Mouse (Mus musculus) erythroblast, embryonic 14.5 days (primary cell): ENCODE results near the gene Upk1a. TPM values are rescaled to one million over a fixed set of nuclear protein-coding genes. Genes with fewer than 3 reads are reported as not detected.

Source experiments
- H3K27me3 ChIP-seq: 2 replicates; pipeline ENCODE4 v1.6.1; 2012; ENCODE audit warnings: inconsistent platforms; ENCODE audit not compliant: control insufficient read depth
- H3K36me3 ChIP-seq: 2 replicates; pipeline ENCODE4 v1.6.1; 2012; ENCODE audit warnings: mild to moderate bottlenecking, inconsistent platforms; ENCODE audit not compliant: control insufficient read depth
- H3K4me1 ChIP-seq: 2 replicates; pipeline ENCODE4 v1.6.1; 2012; ENCODE audit warnings: inconsistent platforms; ENCODE audit not compliant: control insufficient read depth
- H3K4me3 ChIP-seq: replicated peaks from 2 replicates; pipeline ENCODE3; 2012; ENCODE audit warnings: moderate library complexity, mild to moderate bottlenecking, inconsistent platforms
- H3K9me3 ChIP-seq: 2 replicates; pipeline ENCODE4 v1.6.1; 2012; ENCODE audit warnings: low read length, inconsistent platforms, mixed read lengths; ENCODE audit not compliant: control insufficient read depth
- GATA1 ChIP-seq: IDR thresholded peaks from 2 replicates; pipeline ENCODE4 v1.6.1; 2012; ENCODE audit warnings: low read length, inconsistent platforms, mixed read lengths
- TAL1 ChIP-seq: IDR thresholded peaks from 3 replicates; pipeline ENCODE4 v1.6.1; 2012; ENCODE audit warnings: low read length, inconsistent platforms, mixed read lengths
- polyA plus RNA-seq: library from polyadenylated mRNA; stranded (reverse); fragments of >175 nt; gene quantifications from 2 replicates; pipeline ENCODE4 v1.2.3, GENCODE M21; 2012

Gene Upk1a
- 0.10 and 0.14 TPM in 2 replicates for polyA plus RNA-seq

DNA sequence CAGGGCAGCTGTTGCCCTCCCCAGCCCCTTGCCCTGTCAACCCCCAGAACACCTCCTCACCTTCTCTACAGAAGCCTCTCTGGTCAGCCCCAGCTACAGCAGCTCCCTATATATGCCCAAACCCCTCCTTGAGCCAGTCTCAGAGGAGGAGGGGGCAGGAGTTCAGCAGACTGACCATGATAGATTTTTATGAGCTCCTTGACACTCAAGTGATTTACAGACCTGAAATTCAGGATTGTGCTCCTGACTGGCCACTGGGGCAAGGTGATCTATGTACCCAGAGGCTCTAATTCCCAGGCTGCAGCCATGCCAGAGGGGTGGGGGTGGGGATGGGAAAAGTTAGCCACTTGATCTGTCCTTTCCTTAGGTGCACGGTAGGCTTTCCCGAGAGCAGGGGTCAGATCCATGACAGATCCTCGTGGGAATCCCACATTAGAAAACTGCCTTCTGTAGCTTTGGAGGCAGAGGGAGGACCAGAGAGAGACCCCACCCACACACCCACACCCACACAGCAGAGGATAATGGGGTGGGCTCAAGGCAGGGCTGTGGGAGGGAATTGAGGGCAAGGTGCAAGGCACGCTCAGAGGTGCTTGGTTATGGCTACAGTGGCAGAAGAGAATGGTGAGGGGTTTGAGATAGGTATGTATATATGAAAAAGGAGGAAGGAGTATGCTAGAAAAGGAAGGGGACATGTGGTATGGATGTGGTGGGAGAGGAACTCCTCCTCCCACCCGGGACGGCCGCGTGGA is at the start of gene Upk1a:
TSS of gene Upk1a (minus strand) at position 194 of the 749 bp plus-strand sequence.
- H3K4me3 ChIP-seq = no peak within 1 kb of the TSS
- no peak for TF ChIP-seq TAL1
- no peak for TF ChIP-seq GATA1

DNA sequence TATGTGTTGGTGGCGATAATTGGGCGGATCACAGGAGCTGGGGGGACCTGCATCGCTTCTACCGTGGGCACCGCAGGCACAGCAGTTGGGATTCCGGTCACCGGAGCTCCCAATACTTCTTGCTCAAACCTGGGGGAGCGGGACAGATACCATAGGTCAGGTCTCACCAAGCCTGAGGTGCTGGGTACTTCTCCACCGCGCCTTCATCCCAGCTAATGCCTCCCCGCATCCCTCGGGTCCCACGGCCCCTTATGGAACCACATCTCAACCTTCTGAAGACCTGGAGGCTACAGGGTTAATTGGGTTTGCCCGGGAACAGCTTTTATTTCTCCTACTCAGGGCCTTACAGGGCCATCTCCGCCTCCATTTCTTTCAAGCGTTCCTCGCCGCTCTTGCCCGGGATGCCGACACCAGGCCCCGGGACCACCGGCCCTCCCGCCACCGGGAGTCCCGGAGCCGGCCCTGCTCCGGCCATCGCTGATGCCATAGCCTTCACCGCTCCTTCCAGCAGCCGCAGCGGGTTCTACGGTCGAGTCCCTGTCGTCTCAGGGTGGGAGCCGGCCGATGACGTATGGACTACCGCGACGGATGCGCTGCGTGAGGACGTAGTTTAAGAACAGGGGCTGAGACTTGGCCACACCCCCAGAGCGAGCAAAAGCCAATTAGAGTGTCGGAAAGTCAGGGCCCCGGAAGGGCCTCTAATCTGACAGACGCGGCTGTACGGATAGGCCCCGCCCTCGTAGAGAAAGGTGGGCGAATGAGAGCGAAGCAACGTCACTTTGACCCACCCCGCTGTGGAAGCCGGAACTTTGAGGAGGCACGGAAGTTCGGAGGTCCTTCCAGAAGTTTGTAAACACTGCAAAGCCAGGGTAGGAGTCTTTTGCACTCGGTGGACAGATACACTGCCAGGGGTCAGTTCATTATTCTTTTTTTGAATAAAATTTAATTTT is 37.2 kb upstream of the Upk1a start, which contains the start of gene Rbm42:
TSS of gene Rbm42 (minus strand) at position 727 of the 950 bp plus-strand sequence.
- Histone ChIP-seq H3K4me1 (peaks cover 18% of the 10 kb centered on the region), H3K36me3 (peaks cover 73% of the 10 kb centered on the region), H3K9me3 (no peaks in the 10 kb centered on the region), H3K27me3 (no peaks in the 10 kb centered on the region), H3K4me3 (peak within 1 kb of the TSS; percentile 95)
- TF ChIP-seq TAL1 = no peak

More for the DNA sequence above, at the start of gene Upk1a:
- Histone ChIP-seq H3K36me3 (peaks cover 20% of the 10 kb centered on the region), H3K9me3 (no peaks in the 10 kb centered on the region), H3K4me1 (peaks cover 15% of the 10 kb centered on the region), H3K27me3 (no peaks in the 10 kb centered on the region; the same call in 1 of the 2 replicates)

DNA sequence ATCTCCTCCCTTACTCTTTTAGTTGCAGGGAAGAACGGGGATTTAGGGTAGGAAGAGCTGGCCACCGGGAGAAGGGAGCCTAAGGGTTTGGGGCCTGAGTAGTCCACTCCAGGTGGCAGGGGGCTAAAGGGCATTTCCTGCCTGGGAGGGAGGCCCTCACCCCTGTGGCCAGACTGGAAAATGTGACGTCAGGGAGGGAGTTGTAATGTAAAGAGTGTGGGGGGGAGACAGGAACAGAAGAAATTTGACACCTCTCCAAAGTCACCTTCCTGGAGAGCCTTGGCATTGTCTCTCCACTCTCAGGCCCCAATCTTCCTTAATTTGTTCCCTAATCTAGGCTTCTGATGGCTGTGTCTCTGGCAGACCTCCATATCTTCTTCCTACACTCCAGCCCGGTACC is 26.4 kb upstream of the Upk1a start:
- no peak overlapping the region for H3K4me3 ChIP-seq
- peaks cover 2% of the 10 kb centered on the region; the same call in 1 of the 2 replicates for H3K9me3 ChIP-seq
- peaks cover 37% of the 10 kb centered on the region for H3K27me3 ChIP-seq
- TF ChIP-seq TAL1 (no peak), GATA1 (no peak)
- peaks cover 7% of the 10 kb centered on the region for H3K4me1 ChIP-seq
- H3K36me3 ChIP-seq = peaks cover 41% of the 10 kb centered on the region

DNA sequence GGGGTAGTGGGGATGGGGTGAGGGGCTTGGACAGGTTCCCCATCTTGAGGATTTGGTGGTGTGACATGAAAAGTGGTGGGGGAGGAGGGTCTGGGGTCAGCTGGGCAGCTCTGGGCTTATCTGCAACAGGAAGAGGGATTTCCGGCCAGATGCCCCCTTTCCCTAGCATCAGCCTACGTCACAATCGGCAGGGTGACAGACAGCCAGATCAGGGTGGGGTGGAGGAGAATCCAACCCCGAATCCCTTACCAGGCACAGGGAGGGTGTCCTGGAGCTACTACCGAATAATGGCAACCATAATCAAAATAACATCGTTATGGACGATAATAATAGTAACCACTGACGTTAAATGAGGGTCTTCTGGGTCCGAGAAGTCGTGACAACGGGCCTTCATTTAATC is 23.7 kb upstream of the Upk1a start:
- Histone ChIP-seq H3K9me3 (peaks cover 2% of the 10 kb centered on the region; the same call in 1 of the 2 replicates), H3K4me1 (peaks cover 7% of the 10 kb centered on the region), H3K4me3 (no peak overlapping the region), H3K36me3 (peaks cover 15% of the 10 kb centered on the region), H3K27me3 (peaks cover 63% of the 10 kb centered on the region)
- TF ChIP-seq TAL1 = no peak
- no peak for TF ChIP-seq GATA1

DNA sequence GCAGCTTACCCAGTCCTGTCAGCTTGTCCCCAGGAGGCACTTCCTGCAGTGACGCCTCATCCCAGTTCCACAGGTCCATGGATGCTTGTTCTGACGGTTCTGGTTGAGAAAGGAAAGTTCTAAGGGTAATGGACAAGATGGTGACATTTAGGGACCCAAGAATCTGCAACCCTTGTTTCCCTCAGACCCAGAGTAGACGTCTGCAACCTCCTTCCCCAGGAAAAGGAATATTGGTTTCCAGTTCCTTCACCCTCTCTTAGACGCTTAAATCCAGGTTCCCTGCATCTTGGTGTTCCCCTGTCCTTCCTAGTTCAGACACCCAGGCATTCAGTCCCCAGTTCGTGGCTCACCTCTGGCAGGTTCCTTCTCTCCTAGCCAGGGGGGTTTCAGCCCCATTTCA is 23.1 kb upstream of the Upk1a start, which contains the start of gene Etv2:
TSS of gene Etv2 (minus strand) at position 101 of the 400 bp plus-strand sequence.
- H3K9me3 ChIP-seq = peaks cover 2% of the 10 kb centered on the region; the same call in 1 of the 2 replicates
- peaks cover 7% of the 10 kb centered on the region for H3K4me1 ChIP-seq
- TF ChIP-seq TAL1 (no peak), GATA1 (no peak)
- H3K27me3 ChIP-seq = peaks cover 69% of the 10 kb centered on the region
- no peak within 1 kb of the TSS for H3K4me3 ChIP-seq
- H3K36me3 ChIP-seq = peaks cover 9% of the 10 kb centered on the region

DNA sequence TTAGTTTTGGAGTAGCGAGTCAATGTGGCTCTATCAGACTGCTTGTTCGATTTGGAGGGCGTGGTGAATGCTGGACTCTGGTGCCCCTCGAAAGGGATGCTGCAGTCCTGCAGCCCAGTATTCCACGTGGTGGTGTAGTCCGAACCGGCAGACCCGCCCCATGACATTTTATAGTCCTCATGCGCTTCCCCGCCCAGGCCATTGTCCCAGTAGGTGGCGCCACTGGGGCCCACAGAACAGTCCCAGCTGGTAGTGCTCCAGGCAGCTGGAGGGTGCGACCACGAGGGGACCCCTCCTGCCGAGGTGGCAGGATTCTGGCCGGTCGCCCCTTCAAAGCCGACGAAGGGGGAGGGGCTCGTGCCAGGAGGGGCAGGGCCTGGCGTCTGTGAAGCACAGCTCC is 22.0 kb upstream of the Upk1a start:
- Histone ChIP-seq H3K4me1 (peaks cover 7% of the 10 kb centered on the region), H3K36me3 (no peaks in the 10 kb centered on the region), H3K27me3 (peaks cover 81% of the 10 kb centered on the region), H3K4me3 (no peak overlapping the region), H3K9me3 (peaks cover 2% of the 10 kb centered on the region; the same call in 1 of the 2 replicates)
- TF ChIP-seq GATA1 (no peak), TAL1 (no peak)

DNA sequence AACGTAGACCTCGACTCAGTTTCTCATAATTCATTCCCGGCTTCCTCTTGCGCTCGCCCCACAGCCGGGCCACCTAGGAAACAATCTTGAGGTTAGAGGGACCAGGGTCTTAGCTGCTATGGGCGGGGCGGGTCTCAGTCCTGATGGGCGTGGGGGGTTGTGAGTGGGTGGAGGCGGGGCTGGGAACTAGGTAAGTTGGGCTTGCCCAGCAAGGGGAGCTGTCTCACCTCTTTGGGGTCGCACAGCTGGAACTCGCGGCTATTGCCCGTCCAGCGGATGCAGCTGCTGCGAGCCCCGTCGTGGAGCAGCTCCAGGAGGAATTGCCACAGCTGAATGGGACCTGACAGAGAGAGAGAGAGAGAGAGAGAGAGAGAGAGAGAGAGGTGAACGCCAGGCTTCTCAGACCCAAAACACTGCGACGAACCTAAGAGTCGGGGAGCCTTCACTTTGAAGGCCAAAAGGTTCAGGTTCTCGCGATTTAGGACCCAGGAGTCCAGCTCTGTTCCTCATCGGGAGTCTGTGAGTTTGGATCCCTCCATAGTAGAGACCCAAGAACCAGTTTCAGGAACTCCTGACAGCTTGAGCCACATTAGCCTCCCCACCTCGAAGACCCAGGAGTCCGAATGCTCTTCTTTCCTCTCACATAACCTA is 21.2 kb upstream of the Upk1a start:
- H3K4me3 ChIP-seq = no peak overlapping the region

DNA sequence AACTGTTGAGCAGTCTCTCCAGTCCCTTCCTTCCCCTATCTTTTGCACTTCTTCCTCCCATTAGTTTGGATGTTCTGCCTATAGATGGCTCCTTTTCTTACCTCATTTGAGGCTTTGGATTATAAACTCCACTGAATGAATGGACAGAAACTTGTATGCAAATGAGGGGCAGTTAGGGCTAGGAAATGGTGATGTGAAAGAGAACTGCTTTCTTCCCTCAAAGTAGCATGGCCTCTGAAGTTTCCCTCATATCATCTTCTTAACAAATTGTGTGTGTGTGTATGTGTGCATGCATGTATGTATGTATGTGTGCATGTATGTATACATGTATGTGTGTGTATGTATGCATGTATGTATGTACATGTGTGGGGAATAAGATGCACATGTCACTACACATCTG is 16.4 kb upstream of the Upk1a start:
- Histone ChIP-seq H3K27me3 (peaks cover 55% of the 10 kb centered on the region), H3K36me3 (peaks cover 7% of the 10 kb centered on the region), H3K9me3 (no peaks in the 10 kb centered on the region), H3K4me1 (peaks cover 19% of the 10 kb centered on the region), H3K4me3 (no peak overlapping the region)
- TF ChIP-seq TAL1 (no peak), GATA1 (no peak)

More for the DNA sequence above, 21.2 kb upstream of the Upk1a start:
- H3K36me3 ChIP-seq = no peaks in the 10 kb centered on the region
- no peak for TF ChIP-seq GATA1
- no peak for TF ChIP-seq TAL1
- H3K4me1 ChIP-seq = peaks cover 7% of the 10 kb centered on the region
- peaks cover 2% of the 10 kb centered on the region; the same call in 1 of the 2 replicates for H3K9me3 ChIP-seq
- peaks cover 88% of the 10 kb centered on the region for H3K27me3 ChIP-seq
